Mouse (Mus musculus) MEL (cell line): ENCODE measurements around the gene Bcat2. TPM values are rescaled to one million over a fixed set of nuclear protein-coding genes. Genes with fewer than 3 reads are reported as not detected.
A peak's percentile ranks its signal among the peaks of the same experiment; 100 is the strongest.

Source experiments
- DNase-seq: peaks from one replicate; pipeline ENCODE4 v3.0.0; 2011; ENCODE audit warnings: low read depth, low spot score
- H3K27ac ChIP-seq: 2 replicates; pipeline ENCODE4 v1.5.1; 2012; ENCODE audit warnings: low read depth, mild to moderate bottlenecking, control low read depth, low read length, moderate library complexity; ENCODE audit not compliant: control insufficient read depth
- H3K27me3 ChIP-seq, 2 experiments: fragments of 150-350 bp in 1 of 2; sonication (generic) in 1 of 2; 2 replicates each; pipeline ENCODE4 v1.6.1; 2012; ENCODE audit warnings: low read length in 2 of 2, mild to moderate bottlenecking in 2 of 2, improper control_type of control experiment in 1 of 2, moderate library complexity in 1 of 2; ENCODE audit not compliant: insufficient read depth in 2 of 2, control insufficient read depth in 1 of 2
- H3K36me3 ChIP-seq, 2 experiments: 2 replicates each; pipeline ENCODE4 v1.6.1; 2012 to 2014; ENCODE audit warnings: low read length in 2 of 2, improper control_type of control experiment in 1 of 2, inconsistent platforms in 1 of 2, mild to moderate bottlenecking in 1 of 2; ENCODE audit not compliant: insufficient read depth in 2 of 2, control insufficient read depth in 1 of 2
- H3K4me1 ChIP-seq, 2 experiments: fragments of 150-350 bp in 1 of 2; sonication (generic) in 1 of 2; 2 replicates each; pipeline ENCODE4 v1.6.1; 2012; ENCODE audit warnings: low read length in 2 of 2, improper control_type of control experiment in 1 of 2, mild to moderate bottlenecking in 1 of 2; ENCODE audit not compliant: insufficient read depth in 2 of 2, control insufficient read depth in 1 of 2
- H3K4me3 ChIP-seq, 2 experiments: fragments of 150-350 bp in 1 of 2; sonication (generic) in 1 of 2; 2 replicates each; pipeline ENCODE4 v1.5.1; 2012; ENCODE audit warnings: low read depth in 2 of 2, low read length in 2 of 2, mild to moderate bottlenecking in 2 of 2, moderate library complexity in 2 of 2, control low read depth in 1 of 2, improper control_type of control experiment in 1 of 2; ENCODE audit not compliant: control insufficient read depth in 1 of 2, insufficient read depth in 1 of 2
- H3K79me2 ChIP-seq: 2 replicates; pipeline ENCODE4 v1.6.1; 2012; ENCODE audit warnings: mild to moderate bottlenecking, low read length, moderate library complexity; ENCODE audit not compliant: control insufficient read depth, poor library complexity, insufficient read depth
- H3K9ac ChIP-seq: 2 replicates; pipeline ENCODE4 v1.6.1; 2012; ENCODE audit warnings: low read depth, mild to moderate bottlenecking, control low read depth, low read length, moderate library complexity; ENCODE audit not compliant: control insufficient read depth, poor library complexity, severe bottlenecking
- H3K9me3 ChIP-seq: fragments of 150-350 bp; sonication (generic); replicated peaks from 2 replicates; pipeline ENCODE4 v1.6.1; 2012; ENCODE audit warnings: mild to moderate bottlenecking, low read length, improper control_type of control experiment, moderate library complexity; ENCODE audit not compliant: insufficient read depth
- BHLHE40 ChIP-seq: IDR thresholded peaks from 2 replicates; pipeline ENCODE4 v1.6.1; 2012; ENCODE audit warnings: low read depth, mild to moderate bottlenecking, inconsistent platforms, low read length, improper control_type of control experiment, borderline replicate concordance
- CHD1 ChIP-seq: IDR thresholded peaks from 2 replicates; pipeline ENCODE4 v1.6.1; 2012; ENCODE audit warnings: low read depth, mild to moderate bottlenecking, inconsistent platforms, low read length, improper control_type of control experiment
- CHD2 ChIP-seq: IDR thresholded peaks from 2 replicates; pipeline ENCODE4 v1.6.1; 2011; ENCODE audit warnings: low read length, improper control_type of control experiment
- CTCF ChIP-seq, 3 experiments: IDR thresholded peaks in 2 of 3; conservative IDR thresholded peaks in 1 of 3; 2 replicates each; pipeline ENCODE4 v1.5.1; 2011 to 2012; ENCODE audit warnings: low read length in 3 of 3, low read depth in 2 of 3, mild to moderate bottlenecking in 2 of 3, improper control_type of control experiment in 1 of 3, inconsistent platforms in 1 of 3, mixed read lengths in 1 of 3, moderate library complexity in 1 of 3; ENCODE audit not compliant: control insufficient read depth in 1 of 3, insufficient read depth in 1 of 3, poor library complexity in 1 of 3, severe bottlenecking in 1 of 3
- EP300 ChIP-seq, 2 experiments: IDR thresholded peaks; 2 replicates each; pipeline ENCODE4 v1.6.1; 2011; ENCODE audit warnings: improper control_type of control experiment in 2 of 2, low read length in 2 of 2, low read depth in 1 of 2, mild to moderate bottlenecking in 1 of 2
- GATA1 ChIP-seq: IDR thresholded peaks from 2 replicates; pipeline ENCODE4 v1.6.1; 2011; ENCODE audit warnings: low read depth, low read length, improper control_type of control experiment
- HCFC1 ChIP-seq: IDR thresholded peaks from 2 replicates; pipeline ENCODE4 v1.6.1; 2012; ENCODE audit warnings: low read depth, mild to moderate bottlenecking, inconsistent platforms, low read length, improper control_type of control experiment, moderate library complexity
- JUND ChIP-seq: IDR thresholded peaks from 2 replicates; pipeline ENCODE4 v1.6.1; 2011; ENCODE audit warnings: low read depth, mild to moderate bottlenecking, improper control_type of control experiment, low read length
- MAZ ChIP-seq: IDR thresholded peaks from 2 replicates; pipeline ENCODE4 v1.6.1; 2012; ENCODE audit warnings: low read depth, mild to moderate bottlenecking, inconsistent platforms, low read length, improper control_type of control experiment
- MEF2A ChIP-seq: IDR thresholded peaks from 2 replicates; pipeline ENCODE4 v1.6.1; 2014; ENCODE audit warnings: low read depth, mild to moderate bottlenecking, inconsistent platforms, low read length, improper control_type of control experiment; ENCODE audit not compliant: poor library complexity, insufficient replicate concordance, severe bottlenecking; ENCODE audit errors: extremely low read depth
- NELFE ChIP-seq: IDR thresholded peaks from 2 replicates; pipeline ENCODE4 v1.6.1; 2011; ENCODE audit warnings: low read depth, low read length, improper control_type of control experiment
- NRF1 ChIP-seq: IDR thresholded peaks from 2 replicates; pipeline ENCODE4 v1.6.1; 2014; ENCODE audit warnings: low read depth, mild to moderate bottlenecking, inconsistent platforms, low read length, improper control_type of control experiment, moderate library complexity; ENCODE audit not compliant: poor library complexity, insufficient read depth, severe bottlenecking
- RAD21 ChIP-seq: IDR thresholded peaks from 2 replicates; pipeline ENCODE4 v1.6.1; 2011; ENCODE audit warnings: mild to moderate bottlenecking, low read depth, low read length, improper control_type of control experiment
- SIN3A ChIP-seq: IDR thresholded peaks from 2 replicates; pipeline ENCODE4 v1.6.1; 2012; ENCODE audit warnings: low read length, improper control_type of control experiment, inconsistent platforms
- TBP ChIP-seq: IDR thresholded peaks from 2 replicates; pipeline ENCODE4 v1.8.0; 2011; ENCODE audit warnings: low read depth, low read length, improper control_type of control experiment
- TCF12 ChIP-seq: IDR thresholded peaks from 2 replicates; pipeline ENCODE4 v1.6.1; 2014; ENCODE audit warnings: low read depth, mild to moderate bottlenecking, inconsistent platforms, low read length, improper control_type of control experiment, moderate library complexity
- UBTF ChIP-seq: IDR thresholded peaks from 2 replicates; pipeline ENCODE4 v1.6.1; 2012; ENCODE audit warnings: low read depth, mild to moderate bottlenecking, inconsistent platforms, low read length, improper control_type of control experiment, moderate library complexity, borderline replicate concordance; ENCODE audit not compliant: insufficient read depth
- USF2 ChIP-seq, 2 experiments: IDR thresholded peaks; 2 replicates each; pipeline ENCODE4 v1.6.1; 2011 to 2012; ENCODE audit warnings: improper control_type of control experiment in 2 of 2, low read length in 2 of 2, borderline replicate concordance in 1 of 2, inconsistent platforms in 1 of 2, low read depth in 1 of 2, mild to moderate bottlenecking in 1 of 2; ENCODE audit not compliant: insufficient read depth in 1 of 2
- ZKSCAN1 ChIP-seq: IDR thresholded peaks from 2 replicates; pipeline ENCODE4 v1.6.1; 2012; ENCODE audit warnings: low read depth, mild to moderate bottlenecking, inconsistent platforms, low read length, improper control_type of control experiment, moderate library complexity
- polyA plus RNA-seq, 2 experiments: library from polyadenylated mRNA; stranded (reverse) in 1 of 2; unstranded in 1 of 2; fragments of >175 nt in 1 of 2; fragments of >200 nt in 1 of 2; gene quantifications; 2 replicates each; pipeline versions ENCODE4 v1.2.1 to v1.2.4; 2012; ENCODE audit warnings: low replicate concordance in 2 of 2, low read depth in 1 of 2; ENCODE audit not compliant: insufficient read length in 2 of 2, insufficient read depth in 1 of 2, missing spikeins in 1 of 2
- total RNA-seq: library from RNA; depleted of rRNA; stranded (reverse); fragments of 300-350 nt; gene quantifications from 2 replicates; pipeline ENCODE4 v1.2.3, GENCODE M21; 2012

Gene Bcat2
- total and polyA plus RNA-seq, 3 experiments, result 49.4 to 140 TPM; not detected in 1

DNA sequence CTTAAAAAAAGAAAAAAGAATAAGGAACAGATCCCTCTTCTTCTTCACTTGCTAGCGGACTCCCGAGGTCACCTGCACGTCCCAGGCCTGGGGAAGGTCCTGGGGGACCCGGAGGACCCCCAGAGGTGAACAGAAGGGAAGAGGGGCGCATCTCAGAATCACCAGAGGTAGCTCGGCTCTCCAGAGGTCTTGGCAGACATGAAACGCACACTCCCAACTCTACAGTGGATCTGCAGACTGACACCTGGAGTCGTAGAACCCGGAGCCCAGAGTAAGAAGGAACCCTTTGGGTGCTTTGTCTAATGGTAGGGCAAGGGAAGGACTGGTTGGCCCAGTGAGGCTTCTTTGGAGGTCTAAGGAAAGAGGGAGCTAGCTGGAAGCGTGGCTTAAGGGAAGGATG, 32.4 kb upstream of the Bcat2 start:
- DNase-seq, result no peak
- 0 out of 4 replicates have a peak, but pooled peaks cover 0 to 6% of the 10 kb centered on the region in 2 experiments for H3K27me3 ChIP-seq
- no peaks in the 10 kb centered on the region for H3K9me3 ChIP-seq
- no peaks in the 10 kb centered on the region for H3K79me2 ChIP-seq
- H3K36me3 ChIP-seq, result no peaks in the 10 kb centered on the region
- TF ChIP-seq GATA1 (no peak), NELFE (no peak), UBTF (no peak), ZKSCAN1 (no peak), TCF12 (no peak), CHD1 (no peak), SIN3A (no peak), MEF2A (no peak), MAZ (no peak), EP300 (IDR thresholded peaks at IDR 0.05; ENCODE audit: low read depth in 1 of 2, low read length in 2 of 2) (no peak), JUND (no peak), TBP (no peak), BHLHE40 (no peak), RAD21 (no peak), USF2 (IDR thresholded peaks at IDR 0.05; ENCODE audit: borderline replicate concordance in 1 of 2, insufficient read depth in 1 of 2, low read depth in 1 of 2, low read length in 2 of 2) (no peak), CHD2 (no peak)
- TF ChIP-seq, all 39 proteins: peak for 0
- Histone ChIP-seq H3K27ac (no peak overlapping the region), H3K4me1 (no peaks in the 10 kb centered on the region), H3K4me3 (no peak overlapping the region), H3K9ac (no peak overlapping the region)

DNA sequence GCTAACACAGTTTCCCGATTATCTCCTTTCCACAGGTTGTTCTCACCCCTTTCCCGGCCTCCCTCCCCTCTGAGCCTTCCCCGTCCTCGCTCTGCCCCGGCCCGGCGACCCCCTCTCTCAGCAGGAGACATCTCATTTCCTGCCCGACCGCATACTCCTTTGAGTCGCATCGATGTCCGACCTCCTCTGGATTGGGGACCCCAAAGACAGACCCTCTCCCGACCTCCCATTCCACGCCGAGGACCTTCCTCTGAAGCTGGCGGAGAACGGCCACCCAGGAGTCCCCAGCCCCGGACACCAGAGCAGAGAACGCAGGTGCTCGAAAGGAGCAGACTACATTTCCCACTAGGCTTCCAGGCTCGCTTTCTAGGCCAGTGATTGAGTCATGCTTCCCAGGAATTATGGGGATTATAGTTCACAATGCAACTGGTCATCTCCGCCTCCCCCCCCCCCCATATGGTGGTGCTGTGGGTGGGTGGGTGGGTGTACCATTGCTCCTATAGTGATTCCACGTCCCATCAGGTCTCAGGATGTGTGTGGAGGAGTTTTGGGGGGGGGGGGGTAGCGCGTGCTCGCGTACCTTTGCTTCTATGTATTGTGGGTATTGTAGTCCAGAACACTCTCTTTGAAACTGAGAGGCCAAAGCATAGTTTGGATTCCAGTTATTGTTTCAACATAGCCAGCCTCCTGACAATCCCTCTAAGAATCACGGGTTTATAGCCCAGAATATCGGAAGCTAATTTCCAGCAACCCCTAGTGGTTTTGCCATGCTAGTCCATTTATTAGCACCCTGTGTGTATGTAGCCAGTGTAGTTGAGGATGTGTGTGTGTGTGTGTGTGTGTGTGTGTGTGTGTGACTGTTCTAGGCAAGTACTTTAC, 31.6 kb upstream of the Bcat2 start:
- H3K9me3 ChIP-seq, result no peaks in the 10 kb centered on the region
- no peaks in the 10 kb centered on the region for H3K79me2 ChIP-seq
- DNase-seq, result no peak
- no peak for TF ChIP-seq CHD2
- peak in 1 of 3 experiments; percentile 23; a peak in 1 of 6 replicates for TF ChIP-seq CTCF (IDR thresholded peaks at IDR 0.05 in 2 of 3, conservative IDR thresholded peaks at IDR 0.05 in 1 of 3; ENCODE audit: control insufficient read depth in 1 of 3, insufficient read depth in 1 of 3, low read depth in 2 of 3, low read length in 3 of 3, poor library complexity in 1 of 3, severe bottlenecking in 1 of 3)
- no peak for TF ChIP-seq NRF1
- TF ChIP-seq HCFC1, result peak; percentile 57; the same call in 1 of the 2 replicates
- H3K4me3 ChIP-seq, result no peak overlapping the region
- H3K36me3 ChIP-seq, result no peaks in the 10 kb centered on the region
- no peak overlapping the region for H3K9ac ChIP-seq
- H3K27me3 ChIP-seq, result 0 out of 4 replicates have a peak, but pooled peaks cover 0 to 6% of the 10 kb centered on the region in 2 experiments
- no peak overlapping the region for H3K27ac ChIP-seq
- H3K4me1 ChIP-seq, result no peaks in the 10 kb centered on the region
